Mouse (Mus musculus) frontal cortex, adult (tissue): Measurements from ENCODE around the gene Tbc1d7.

Experiments used
- ATAC-seq: cut with Nextera tagmentation; 2 replicates; pipeline ENCODE4 v1.9.2; 2017; ENCODE audit warnings: mild to moderate bottlenecking, moderate library complexity, mixed read lengths; ENCODE audit not compliant: low TSS enrichment

Gene Tbc1d7

DNA sequence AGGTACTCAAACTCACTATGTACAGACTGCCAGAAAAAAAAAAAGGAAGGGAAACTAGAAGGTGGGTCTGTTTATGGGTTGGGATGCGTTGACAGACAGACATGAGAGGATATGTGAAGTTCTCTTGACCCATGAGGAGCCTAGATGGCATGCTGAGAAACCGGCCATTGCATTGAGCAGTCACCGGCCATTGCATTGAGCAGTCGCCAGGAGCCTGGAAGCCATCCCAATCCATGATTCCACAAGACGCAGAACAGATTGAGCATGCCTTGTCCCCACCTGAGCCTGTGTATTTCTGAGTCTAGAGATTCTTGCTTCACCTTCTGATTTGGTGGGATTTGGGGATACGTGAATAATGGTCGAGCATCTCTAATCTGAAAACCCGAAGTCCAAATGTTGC lies 22.6 kb upstream of the Tbc1d7 start:
- ATAC-seq: no peak

DNA sequence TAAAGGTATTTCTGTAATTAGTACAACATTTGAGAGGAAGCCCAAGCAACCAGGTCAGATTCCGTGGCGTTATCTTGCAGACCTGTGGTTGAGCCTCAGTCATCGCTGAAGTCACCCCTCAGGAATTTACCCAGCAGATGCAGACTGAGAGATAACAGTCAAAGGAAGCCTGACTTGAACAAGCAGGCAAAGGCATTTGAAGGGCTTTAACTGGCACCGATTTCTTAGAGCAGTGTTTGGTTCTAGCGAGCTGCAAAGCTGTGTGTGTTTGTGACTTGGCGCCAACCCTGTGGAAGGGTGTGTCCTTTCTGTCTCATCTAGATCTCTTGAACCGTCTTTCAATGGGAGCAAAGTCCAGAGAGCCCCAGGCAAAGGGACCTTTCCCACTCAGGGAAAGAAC lies 22.0 kb upstream of the Tbc1d7 start:
- no peak for ATAC-seq

- ATAC-seq: peak; percentile 83
Observed at GRCm38 (mm10) chr13:43191741-43192192, 20.5 kb upstream of the Tbc1d7 start.

- no peak; the same call in 1 of the 2 replicates for ATAC-seq
Observed at GRCm38 (mm10) chr13:43191290-43191689, 20.0 kb upstream of the Tbc1d7 start.

- ATAC-seq: no peak
Observed at GRCm38 (mm10) chr13:43187736-43188135, 16.4 kb upstream of the Tbc1d7 start.

- 0 out of 2 replicates have a peak, but pooled peaks have one; percentile 3 for ATAC-seq
Observed at GRCm38 (mm10) chr13:43183248-43184055, 12.2 kb upstream of the Tbc1d7 start.

DNA sequence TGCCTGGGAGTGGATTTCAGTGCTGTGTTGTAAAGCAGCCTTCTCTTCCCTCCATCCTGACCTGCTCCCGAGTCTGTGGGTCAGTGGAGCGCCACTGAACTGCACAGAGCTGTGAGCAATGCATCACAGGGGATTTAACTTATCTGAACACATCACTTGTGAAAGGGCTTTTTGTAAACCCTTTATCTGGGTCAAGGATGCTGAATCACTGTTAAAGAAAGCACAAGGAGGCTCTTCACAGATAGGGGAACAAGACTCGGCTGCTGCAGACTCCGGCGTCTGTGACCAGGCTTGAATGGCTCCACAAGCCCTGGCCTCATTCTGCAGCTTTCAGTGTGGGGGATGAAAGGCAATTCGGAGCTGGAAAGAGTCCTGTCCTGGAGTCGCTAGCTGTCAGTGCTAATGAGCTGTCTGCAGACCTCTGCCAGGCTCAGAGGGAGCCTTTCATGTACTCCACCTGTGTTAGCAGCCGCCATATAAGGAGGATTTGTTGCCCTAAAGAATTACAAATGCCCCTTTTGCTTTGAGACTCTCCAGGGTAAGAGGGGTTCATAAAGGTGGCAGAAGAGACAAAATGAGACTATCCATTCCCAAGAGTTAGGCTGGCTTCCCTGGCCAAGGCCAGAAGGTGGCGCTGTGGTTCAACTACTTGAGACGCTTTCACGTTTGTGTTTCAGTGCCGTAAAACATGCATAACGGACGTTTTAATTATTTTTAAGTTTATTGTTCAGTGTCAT lies 11.3 kb upstream of the Tbc1d7 start:
- ATAC-seq: peak; percentile 64

GRCm38 (mm10) chr13:43181104-43181503 lies 9.8 kb upstream of the Tbc1d7 start:
- no peak for ATAC-seq

DNA sequence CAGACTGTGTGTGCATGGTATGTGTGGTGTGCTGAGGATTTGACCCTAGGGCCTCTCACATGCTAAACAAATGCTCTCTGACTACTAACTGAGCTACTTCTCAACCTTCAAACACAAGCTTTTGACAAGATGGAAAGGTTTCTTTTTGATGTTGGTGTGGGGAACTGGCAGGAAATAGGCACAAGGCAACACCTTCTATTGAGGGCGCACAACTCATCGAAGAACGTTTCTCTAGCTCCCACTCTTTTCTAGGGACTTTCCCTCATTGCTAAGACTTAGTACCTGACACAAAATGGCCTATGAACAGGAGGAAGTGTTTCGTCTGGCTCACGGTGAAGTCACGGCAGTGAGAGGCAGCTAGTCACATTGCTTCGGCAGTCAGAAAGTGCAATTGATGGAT lies 6.0 kb upstream of the Tbc1d7 start:
- no peak for ATAC-seq

GRCm38 (mm10) chr13:43176676-43177075 lies 5.4 kb upstream of the Tbc1d7 start:
- no peak for ATAC-seq

DNA sequence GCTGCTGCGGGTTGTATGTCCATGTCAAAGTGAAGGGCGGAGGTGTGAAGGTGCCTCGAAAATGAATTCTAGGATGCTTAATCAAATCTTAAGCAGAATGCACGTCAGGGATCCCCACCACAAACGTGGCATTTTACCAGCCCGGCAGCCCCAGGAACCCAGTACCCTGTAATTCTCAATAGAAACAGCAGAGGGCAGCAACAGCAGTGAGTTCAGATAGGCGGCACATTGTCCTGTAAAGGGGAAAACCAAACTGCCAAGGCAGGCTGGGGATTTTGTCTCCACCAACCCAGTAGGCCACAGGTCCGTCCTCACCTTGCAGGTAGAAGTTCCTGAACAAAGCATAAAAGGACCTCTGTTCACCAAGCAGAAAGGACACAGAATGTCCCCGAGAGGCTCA lies 2.0 kb upstream of the Tbc1d7 start:
- peak; percentile 52 for ATAC-seq

GRCm38 (mm10) chr13:43172036-43172713 lies 874 bp upstream of the Tbc1d7 start:
- peak; percentile 21; the same call in 1 of the 2 replicates for ATAC-seq

GRCm38 (mm10) chr13:43167721-43168120 lies 3.6 kb downstream of the Tbc1d7 start:
- no peak for ATAC-seq

DNA sequence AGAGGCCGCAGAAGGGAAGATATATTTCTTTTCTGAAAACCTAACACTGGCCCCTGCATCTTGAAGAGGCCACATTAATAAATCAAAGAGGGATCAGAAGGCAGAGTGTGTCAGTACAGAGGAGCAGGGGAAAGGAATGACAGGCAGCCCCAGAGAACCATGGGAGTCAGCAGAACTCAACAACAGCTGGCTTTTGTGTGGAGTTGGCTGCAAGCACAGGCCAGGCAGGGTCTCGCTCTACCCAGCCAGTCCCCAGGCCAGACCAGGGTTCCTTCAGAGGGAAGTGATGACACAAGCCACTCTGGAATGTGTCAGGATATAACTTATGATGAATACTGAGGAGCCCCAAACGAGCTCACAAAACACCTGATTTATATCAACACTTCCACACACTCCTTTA lies 11.9 kb downstream of the Tbc1d7 start:
- no peak for ATAC-seq

- no peak for ATAC-seq
Observed at GRCm38 (mm10) chr13:43158281-43158680, 13.0 kb downstream of the Tbc1d7 start.

- ATAC-seq: no peak
Observed at GRCm38 (mm10) chr13:43157370-43157769, 13.9 kb downstream of the Tbc1d7 start.

- no peak for ATAC-seq
Observed at GRCm38 (mm10) chr13:43152005-43152520, 19.2 kb downstream of the Tbc1d7 start.

DNA sequence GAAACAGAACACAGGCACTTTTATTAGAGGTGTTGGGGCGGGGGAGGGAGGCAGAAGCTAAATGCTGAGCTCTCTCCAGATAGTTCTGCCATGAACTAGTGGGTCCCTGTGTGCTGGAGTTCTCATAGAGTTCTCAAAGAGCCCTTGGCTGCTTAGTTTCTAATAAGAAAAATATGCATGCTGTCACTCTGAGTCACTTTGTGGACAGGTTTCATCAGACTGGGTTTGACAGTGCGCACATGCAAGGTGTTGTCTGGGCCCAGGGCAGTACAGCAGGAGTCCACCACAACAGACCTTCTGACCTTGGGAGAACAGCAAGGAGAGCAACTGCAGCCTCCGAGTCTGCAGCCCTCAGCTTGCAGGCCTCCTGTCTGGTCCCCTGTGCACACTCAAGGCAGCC lies 21.6 kb downstream of the Tbc1d7 start:
- ATAC-seq: no peak

- peak; percentile 42 for ATAC-seq
Observed at GRCm38 (mm10) chr13:43148692-43149091, 22.6 kb downstream of the Tbc1d7 start.

GRCm38 (mm10) chr13:43146515-43147258 lies 24.6 kb downstream of the Tbc1d7 start:
- no peak for ATAC-seq

- ATAC-seq: peak; percentile 41; the same call in 1 of the 2 replicates
Observed at GRCm38 (mm10) chr13:43144720-43145418, 26.4 kb downstream of the Tbc1d7 start.
